8 mouse cellular contexts compared by ENCODE assay signal in the genomic region with DNA sequence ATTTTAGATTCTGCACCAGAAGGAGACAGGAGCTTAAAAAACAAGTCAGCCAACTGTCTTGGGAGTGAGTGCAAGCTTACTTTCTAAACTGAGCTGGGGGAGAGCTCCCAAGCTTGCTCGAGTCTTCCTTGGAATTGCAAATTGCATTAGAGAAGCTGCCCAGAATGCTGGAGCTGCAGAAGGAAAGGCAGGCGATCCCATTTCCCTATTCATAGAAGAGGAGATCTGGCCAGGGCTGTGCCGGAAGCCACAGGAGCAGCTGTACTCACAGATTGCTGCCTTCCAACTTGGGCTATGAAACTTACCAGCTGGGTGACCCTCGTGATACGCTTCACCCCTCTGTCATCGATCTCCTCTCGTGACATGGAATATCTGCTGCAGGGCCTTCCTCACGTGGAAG.
DNase-seq lines count a peak whose midpoint lies in the region; ATAC-seq lines count a peak whose summit lies in the region.

No protein-coding gene starts in this region.

- H3K9me3 ChIP-seq in embryonic facial prominence, embryonic 14.5 days (ENCODE audit: control insufficient read depth, low read length): no peaks in the 10 kb centered on the region
- H3K9me3 ChIP-seq in embryonic facial prominence, embryonic 10.5 days: no peaks in the 10 kb centered on the region
- no peaks in the 10 kb centered on the region for H3K9me3 ChIP-seq in lung, embryonic 16.5 days (ENCODE audit: control insufficient read depth, low read length)
- no peaks in the 10 kb centered on the region for H3K9me3 ChIP-seq in hindbrain, embryonic 13.5 days

- H3K4me1 ChIP-seq in embryonic facial prominence, embryonic 14.5 days (ENCODE audit: control insufficient read depth, insufficient read depth, low read length): peaks cover 3% of the 10 kb centered on the region; the same call in 1 of the 2 replicates
- peaks cover 34% of the 10 kb centered on the region for H3K4me1 ChIP-seq in embryonic facial prominence, embryonic 10.5 days
- H3K4me1 ChIP-seq in lung, embryonic 16.5 days (replicated peaks; ENCODE audit: control insufficient read depth, insufficient read depth, low read length): peaks cover 10% of the 10 kb centered on the region; the same call in 1 of the 2 replicates
- H3K4me1 ChIP-seq in hindbrain, embryonic 13.5 days (replicated peaks): 0 out of 2 replicates have a peak, but pooled peaks cover 4% of the 10 kb centered on the region

- WGBS in embryonic facial prominence, embryonic 14.5 days: 43% methylated on average over 8 of the region's 8 CpGs
- 54% methylated on average over 8 of the region's 8 CpGs for WGBS in embryonic facial prominence, embryonic 10.5 days
- WGBS in lung, embryonic 16.5 days: 27% methylated on average over 8 of the region's 8 CpGs
- 65% methylated on average over 8 of the region's 8 CpGs for WGBS in hindbrain, embryonic 13.5 days

- no peak overlapping the region for H3K4me3 ChIP-seq in embryonic facial prominence, embryonic 14.5 days (ENCODE audit: low read depth, low read length)
- no peak overlapping the region for H3K4me3 ChIP-seq in embryonic facial prominence, embryonic 10.5 days
- H3K4me3 ChIP-seq in lung, embryonic 16.5 days (ENCODE audit: low read length): no peak overlapping the region
- H3K4me3 ChIP-seq in hindbrain, embryonic 13.5 days: no peak overlapping the region

- H3K9ac ChIP-seq in embryonic facial prominence, embryonic 14.5 days (ENCODE audit: low read depth, low read length): no peak overlapping the region
- H3K9ac ChIP-seq in lung, embryonic 16.5 days (ENCODE audit: low read length): no peak overlapping the region
- H3K9ac ChIP-seq in hindbrain, embryonic 13.5 days: no peak overlapping the region

- H3K36me3 ChIP-seq in embryonic facial prominence, embryonic 14.5 days (ENCODE audit: control insufficient read depth, insufficient read depth, low read length): no peaks in the 10 kb centered on the region
- no peaks in the 10 kb centered on the region for H3K36me3 ChIP-seq in embryonic facial prominence, embryonic 10.5 days (replicated peaks)
- H3K36me3 ChIP-seq in lung, embryonic 16.5 days (ENCODE audit: control insufficient read depth, insufficient read depth, low read length): no peaks in the 10 kb centered on the region
- no peaks in the 10 kb centered on the region for H3K36me3 ChIP-seq in hindbrain, embryonic 13.5 days

- H3K27me3 ChIP-seq in embryonic facial prominence, embryonic 14.5 days (replicated peaks; ENCODE audit: control insufficient read depth, insufficient read depth, low read length): no peaks in the 10 kb centered on the region
- H3K27me3 ChIP-seq in embryonic facial prominence, embryonic 10.5 days (replicated peaks; ENCODE audit: low read depth, poor library complexity, severe bottlenecking): no peaks in the 10 kb centered on the region
- H3K27me3 ChIP-seq in lung, embryonic 16.5 days (ENCODE audit: control insufficient read depth, insufficient read depth, low read depth, low read length): no peaks in the 10 kb centered on the region
- no peaks in the 10 kb centered on the region for H3K27me3 ChIP-seq in hindbrain, embryonic 13.5 days

- ATAC-seq in embryonic facial prominence, embryonic 14.5 days (ENCODE audit: low read depth): no peak
- peak; percentile 78 for ATAC-seq in lung, embryonic 16.5 days (ENCODE audit: low read depth)
- ATAC-seq in hindbrain, embryonic 13.5 days (ENCODE audit: low FRiP score): no peak

- no peak overlapping the region for H3K4me2 ChIP-seq in embryonic facial prominence, embryonic 14.5 days (ENCODE audit: low read depth, low read length)
- no peak overlapping the region for H3K4me2 ChIP-seq in lung, embryonic 16.5 days (ENCODE audit: low read depth, low read length)
- no peak overlapping the region for H3K4me2 ChIP-seq in hindbrain, embryonic 13.5 days

- DNase-seq in embryonic facial prominence, embryonic 14.5 days (ENCODE audit: low spot score): peak; percentile 46
- no peak for DNase-seq in embryonic facial prominence, embryonic 10.5 days (ENCODE audit: low spot score)
- DNase-seq in heart, adult 18-20 months: peak; percentile 70 to 87
- DNase-seq in kidney, postnatal 25 days: peak; percentile 45 to 68
- DNase-seq in spleen, adult 18-20 months: no peak
- DNase-seq in testis, postnatal 10 days (ENCODE audit: low spot score): no peak

- H3K27ac ChIP-seq in embryonic facial prominence, embryonic 14.5 days (replicated peaks; ENCODE audit: low read depth, low read length): no peak overlapping the region
- no peak overlapping the region for H3K27ac ChIP-seq in embryonic facial prominence, embryonic 10.5 days (replicated peaks)
- H3K27ac ChIP-seq in lung, embryonic 16.5 days (ENCODE audit: low read length): 0 out of 2 replicates have a peak overlapping the region, but pooled peaks have one; percentile 8
- H3K27ac ChIP-seq in hindbrain, embryonic 13.5 days: no peak overlapping the region

Comparison
In these comparisons a context has a peak if more than half of its experiments do, and no peak if none do; other contexts are left out.
1. DNase-seq: peak in embryonic facial prominence, embryonic 14.5 days (single experiment), heart, adult 18-20 months (2 of 2) and kidney, postnatal 25 days (2 of 2); none in embryonic facial prominence, embryonic 10.5 days (single experiment), spleen, adult 18-20 months (0 of 2) and testis, postnatal 10 days (single experiment).